Mouse (Mus musculus) frontal cortex, adult 2 months (tissue): ENCODE results near the gene Plekhf1. TPM values are rescaled to one million over a fixed set of nuclear protein-coding genes. Genes with fewer than 3 reads are reported as not detected.

Experiments
- polyA plus RNA-seq: library from polyadenylated mRNA; depleted of rRNA; stranded (reverse); fragments of >200 nt; gene quantifications from 2 replicates; pipeline ENCODE4 v1.2.3, GENCODE M21; 2012; rRNA removed

The Plekhf1 gene
- polyA plus RNA-seq, 1 experiment: 1.4 TPM

Other genes starting within 250 kb of the Plekhf1 start
- gene Uri1, start 204.5 kb downstream of the Plekhf1 start, polyA plus RNA-seq: 35.5 and 39.9 TPM in 2 replicates
- gene Ccne1, start 120.5 kb downstream of the Plekhf1 start, polyA plus RNA-seq: 15.8 and 19.0 TPM in 2 replicates
- gene 1600014C10Rik, start 44.8 kb downstream of the Plekhf1 start, polyA plus RNA-seq: 25.9 and 26.7 TPM in 2 replicates
- gene Pop4, start 43.4 kb upstream of the Plekhf1 start, polyA plus RNA-seq: 32.0 and 34.7 TPM in 2 replicates